Mouse (Mus musculus) spleen, adult 12 weeks (tissue): ENCODE data around the gene Zyx.

Experiments used
- DNase-seq: peaks from one replicate; pipeline ENCODE4 v3.0.0; 2022; ENCODE audit warnings: low spot score

Gene Zyx

DNA sequence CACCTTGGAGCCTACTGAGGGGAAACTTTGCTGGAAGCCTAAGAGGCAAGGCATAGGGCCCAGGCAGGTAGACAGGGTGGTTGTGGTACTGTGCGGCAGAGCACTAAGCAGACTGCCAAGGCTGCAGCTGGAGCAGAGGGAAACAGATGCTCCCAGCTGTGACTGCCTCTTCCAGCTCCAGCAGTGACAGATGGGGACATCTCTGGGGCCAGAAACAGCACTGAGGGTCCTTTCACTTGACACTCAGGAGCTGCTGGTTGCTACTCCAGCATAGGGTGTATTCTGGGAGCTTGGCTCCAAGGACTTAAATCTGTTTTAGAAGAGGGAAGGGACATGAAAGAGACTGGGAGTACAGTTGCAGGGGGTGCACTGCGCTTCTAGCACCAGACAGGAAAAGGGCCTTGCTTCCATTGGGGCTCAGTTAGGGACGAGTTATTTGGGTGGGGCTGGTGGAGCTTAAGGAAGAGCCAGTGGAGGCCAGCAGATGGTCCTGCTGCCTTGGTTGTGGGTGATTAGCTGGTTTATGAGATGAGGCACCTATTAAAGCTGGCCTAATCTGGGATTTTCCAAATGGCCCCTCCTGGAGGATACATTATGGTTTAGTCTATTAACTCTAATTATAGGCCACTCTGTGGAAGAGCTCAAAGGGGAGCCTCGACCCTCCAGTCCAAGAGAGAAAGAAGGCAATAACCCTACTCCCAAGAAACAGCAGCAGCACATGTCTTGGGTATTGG, 21.4 kb downstream of the Zyx start:
- no peak for DNase-seq

DNA sequence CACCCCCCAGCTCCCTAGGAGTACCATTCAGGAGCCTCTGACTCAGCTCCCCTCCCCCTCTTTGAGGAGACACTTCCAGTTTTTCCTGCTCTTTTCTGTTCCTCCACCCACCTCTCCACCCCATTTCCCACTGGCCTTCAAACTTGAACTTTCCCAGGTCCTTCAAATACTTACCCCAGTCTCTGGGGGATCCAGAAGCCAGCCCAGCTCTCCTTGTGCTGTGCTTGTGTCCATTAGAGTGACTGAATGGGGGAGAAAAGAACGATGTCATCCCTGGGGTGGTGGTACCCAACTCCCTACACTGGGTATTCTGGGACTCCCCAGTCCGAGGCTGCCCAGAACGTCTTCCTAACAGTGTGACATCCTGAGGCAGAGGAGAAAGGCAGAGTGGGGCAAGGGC, 22.6 kb downstream of the Zyx start:
- no peak for DNase-seq

DNA sequence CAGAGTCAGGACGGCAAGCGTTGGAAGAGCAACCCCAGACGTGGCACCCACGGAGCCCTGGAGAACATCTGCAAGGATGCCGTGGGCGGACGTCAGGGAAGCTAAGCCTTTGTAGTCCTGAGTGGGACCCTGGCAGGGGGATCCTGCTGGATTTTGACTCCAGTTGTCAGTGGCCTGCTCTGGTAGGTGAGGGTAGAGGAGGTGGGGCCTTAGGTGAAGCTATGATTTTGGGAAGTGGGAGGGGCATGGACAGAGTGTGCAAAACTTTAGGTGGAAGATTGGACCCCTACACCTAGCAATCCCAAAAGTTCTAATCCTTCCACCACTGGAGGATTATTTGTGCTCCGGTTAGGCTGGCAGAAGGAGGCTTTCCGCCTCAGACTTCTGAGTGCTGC, 23.0 kb downstream of the Zyx start:
- DNase-seq: no peak

DNA sequence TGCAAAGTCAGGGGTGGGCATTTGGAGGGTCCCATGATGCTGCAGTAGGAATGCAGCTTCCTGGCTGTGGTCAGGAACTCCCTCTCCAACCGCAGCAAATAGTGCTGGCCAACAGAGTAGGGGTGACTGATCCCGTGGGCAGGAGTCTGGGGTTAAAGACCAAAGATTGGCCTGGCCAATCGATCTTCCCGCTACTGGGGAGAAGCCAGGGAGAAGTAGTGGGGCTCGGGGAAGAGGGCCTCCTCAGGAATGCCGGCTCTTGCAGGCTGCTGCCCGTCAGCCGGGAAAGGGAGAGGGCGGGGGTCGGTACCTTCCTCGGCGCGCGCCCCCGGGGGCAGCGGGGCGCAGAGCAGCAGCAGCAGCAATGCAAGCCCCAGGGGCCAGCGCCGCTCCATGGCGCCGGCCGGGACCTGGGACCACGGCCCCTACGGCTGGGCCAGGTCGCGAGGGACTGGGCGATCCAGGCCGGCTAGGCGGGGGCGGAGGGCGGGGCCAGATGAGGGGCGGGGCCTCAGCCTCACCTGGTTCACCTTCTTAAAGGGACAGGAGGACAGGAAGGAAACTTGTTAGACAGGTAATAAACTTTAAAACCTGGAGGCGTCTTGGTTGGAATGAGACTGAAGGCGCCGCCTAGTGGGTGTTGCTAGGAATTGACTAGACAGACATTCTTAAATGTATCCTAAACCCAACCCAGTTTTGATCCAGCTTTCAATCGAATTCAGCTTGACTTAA, 23.6 kb downstream of the Zyx start, which contains the start of gene Epha1:
Gene Epha1, minus strand, starts transcription at position 453 of the 732 bp plus-strand sequence.
- DNase-seq: peak; percentile 24

DNA sequence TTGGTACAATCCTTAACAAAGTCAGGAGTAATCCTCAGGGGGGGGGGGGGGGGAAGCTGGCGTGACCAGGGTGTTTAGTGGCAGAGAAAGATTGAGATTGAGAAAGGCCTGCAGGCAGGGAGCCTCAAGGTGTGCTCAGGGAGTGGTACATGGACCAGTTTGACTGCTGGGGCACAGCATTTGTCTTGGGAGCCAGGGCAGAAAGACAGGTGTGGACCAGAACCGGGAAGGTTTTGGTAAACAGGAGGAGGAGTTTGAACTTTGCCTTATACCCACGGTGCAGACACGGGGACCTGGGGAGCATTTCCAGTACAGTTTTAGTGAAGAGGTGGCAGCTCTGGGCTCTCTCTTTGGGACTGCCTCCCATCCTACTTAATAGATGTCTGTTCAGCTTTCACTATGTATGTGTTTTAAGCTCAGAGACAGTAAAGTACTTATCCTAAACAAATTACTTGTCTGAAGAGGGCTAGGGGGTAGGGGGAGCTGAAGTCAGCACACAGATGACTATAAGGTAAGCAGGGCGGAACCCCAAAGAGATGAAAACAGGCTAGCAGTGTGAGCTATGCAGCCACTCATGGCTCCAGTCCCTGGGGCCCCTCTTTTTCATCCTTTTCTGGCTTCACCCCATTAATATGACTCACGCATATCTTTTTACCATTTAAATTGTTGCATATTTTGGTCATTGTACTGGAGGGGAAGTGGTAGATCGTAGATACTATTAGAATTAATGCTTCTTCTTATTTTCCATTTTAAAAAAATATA, 24.4 kb downstream of the Zyx start:
- DNase-seq: no peak

DNA sequence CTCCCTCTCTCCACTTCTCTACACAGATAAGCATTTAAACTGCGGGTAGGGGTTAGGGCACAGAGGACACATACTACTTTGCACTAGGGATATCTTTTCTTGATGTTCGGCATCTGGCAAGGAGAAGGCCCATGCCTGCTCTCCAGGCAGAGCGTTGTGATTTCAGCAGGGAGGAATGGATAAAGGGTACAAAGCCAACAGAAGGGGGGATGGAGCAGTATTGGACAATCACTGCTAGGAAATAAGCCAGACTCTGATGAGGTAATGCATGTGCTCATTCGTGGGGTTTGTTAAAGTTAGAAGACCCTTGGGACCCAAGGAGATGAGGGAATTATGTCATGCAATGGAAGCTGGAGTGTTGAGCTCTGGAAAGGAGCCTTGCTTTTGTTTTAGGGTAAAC, 25.3 kb downstream of the Zyx start:
- DNase-seq: no peak

DNA sequence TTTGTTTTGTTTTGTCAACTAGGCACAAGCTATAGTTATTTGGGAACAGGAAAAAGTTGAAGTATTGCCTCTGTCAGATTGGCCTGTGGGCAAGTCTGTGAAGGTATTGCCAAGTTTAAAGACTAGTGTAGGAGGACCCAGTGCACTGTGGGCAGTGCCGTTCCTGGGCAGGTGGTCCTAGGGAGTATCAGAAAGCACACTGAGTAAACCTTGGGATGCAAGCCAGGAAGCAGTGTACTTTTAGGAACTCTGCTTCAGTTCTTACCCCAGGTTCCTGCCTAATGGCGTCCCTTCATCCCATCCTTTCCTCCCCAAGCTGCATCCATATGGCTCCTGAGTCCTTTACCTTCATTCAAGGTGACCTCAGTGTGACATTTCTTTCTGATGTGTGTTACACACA, 25.7 kb downstream of the Zyx start:
- DNase-seq: no peak

DNA sequence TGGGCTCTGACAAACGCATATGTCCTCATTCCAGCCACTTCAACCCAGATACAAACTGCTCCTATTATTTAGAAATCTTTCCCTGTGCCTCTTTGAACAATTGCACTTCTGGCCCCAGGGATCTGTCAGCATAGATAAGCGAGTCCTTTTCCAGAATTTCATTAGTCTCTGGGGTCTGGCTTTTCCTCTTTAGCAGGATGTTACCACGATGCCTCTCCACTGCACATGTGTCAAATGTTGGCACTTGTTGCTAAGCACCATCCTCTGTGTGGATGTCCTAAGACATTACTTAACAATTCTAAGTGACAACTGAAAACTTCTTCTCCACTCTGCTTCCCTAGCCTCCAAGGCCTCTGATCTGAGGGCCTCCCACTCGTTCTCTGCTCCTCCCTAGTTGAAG, 26.6 kb downstream of the Zyx start:
- DNase-seq: no peak

DNA sequence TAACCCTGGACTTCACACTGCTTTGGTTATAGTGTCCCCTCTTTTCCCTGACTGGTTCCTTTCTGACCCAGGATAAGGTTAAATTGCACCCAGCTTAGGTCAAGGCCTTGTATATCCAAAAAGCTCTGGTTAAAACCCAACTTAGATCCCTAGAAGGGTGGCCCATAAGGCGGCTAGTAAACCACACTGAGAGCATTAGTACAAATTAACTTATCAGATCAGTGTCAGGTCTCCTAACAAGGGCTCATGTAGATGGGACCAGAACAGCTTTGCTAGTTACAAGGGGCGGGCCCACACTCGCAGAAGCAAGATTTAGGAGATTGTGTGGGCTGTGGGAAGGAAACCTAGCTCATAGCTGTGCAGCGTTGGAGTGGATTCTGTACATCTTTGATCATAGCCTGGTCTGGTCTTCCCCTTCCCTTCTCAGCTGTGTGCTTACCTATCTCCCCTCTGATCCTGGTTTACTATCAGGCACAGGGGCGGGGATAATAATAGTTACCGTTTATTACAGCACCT, 27.1 kb downstream of the Zyx start:
- no peak for DNase-seq

DNA sequence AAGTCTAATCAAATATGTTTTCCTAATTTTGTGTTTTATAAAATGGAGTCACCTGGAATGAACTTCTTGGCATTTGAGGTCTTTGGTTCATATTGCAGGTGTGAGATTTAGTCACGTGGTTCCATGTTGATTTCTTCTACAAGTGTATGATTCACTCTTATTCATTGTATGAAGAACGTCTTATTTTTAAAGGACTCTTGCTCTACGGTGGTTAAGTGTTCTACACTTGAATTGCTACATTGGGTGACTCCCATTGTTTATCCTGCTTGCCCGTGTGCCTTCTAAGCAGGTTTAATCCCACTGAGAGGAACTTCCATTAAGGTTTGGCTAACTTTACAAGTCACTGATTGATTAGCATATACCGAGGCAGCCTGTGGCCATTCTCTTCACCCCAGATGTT, 27.9 kb downstream of the Zyx start:
- no peak for DNase-seq

DNA sequence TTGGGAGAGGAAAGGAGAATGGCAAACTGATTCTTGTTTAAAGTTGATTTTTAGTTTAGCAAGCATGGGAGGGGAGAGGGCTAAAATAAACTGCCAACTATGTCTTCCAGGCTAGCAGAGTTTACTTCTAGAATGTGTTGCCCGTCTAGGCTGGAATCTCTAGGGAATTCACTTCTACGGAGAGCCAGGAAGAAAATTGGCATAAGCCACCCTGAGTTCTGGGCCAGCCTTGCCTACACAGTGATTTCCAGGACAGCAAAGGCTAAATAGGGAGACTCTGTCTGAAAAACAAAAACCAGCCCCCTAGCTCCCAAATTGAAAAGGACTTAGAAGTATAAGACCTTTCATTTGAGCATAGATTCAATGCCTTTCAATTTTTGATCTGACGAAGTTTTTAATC, 30.1 kb downstream of the Zyx start:
- DNase-seq: no peak

DNA sequence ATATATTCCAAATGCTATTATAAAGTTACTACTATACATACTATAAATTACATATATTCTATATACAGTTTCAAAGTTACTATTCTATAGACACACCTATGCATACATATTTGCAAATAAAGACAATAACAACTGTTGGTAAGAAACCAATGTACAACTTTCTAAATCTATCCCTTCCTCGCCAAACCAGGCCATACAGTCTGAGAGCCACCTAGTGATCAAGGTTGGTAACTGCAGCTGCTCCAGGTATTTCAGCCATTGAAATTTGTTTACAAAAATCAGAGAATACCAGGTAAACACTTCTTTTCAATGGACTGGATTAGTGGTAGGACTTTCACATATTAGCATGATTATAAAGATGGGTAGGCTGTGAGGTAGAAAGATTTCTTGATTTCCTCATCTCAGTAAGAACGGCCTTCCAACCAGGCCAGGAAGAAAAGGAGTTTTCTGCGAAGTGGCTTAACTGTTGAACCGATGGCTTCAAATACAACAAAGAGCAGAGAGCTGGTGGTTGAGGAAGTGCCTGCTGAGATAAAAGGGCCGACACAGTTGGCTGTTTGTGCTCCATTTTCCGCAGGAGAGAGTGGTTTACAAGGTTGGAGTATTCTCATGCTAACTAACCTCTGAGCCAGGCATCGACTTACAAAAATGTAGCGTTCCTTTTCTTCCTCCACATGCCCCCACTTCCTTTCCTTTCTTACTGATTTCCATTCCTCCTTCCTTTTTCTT, 31.1 kb downstream of the Zyx start:
- DNase-seq: no peak

DNA sequence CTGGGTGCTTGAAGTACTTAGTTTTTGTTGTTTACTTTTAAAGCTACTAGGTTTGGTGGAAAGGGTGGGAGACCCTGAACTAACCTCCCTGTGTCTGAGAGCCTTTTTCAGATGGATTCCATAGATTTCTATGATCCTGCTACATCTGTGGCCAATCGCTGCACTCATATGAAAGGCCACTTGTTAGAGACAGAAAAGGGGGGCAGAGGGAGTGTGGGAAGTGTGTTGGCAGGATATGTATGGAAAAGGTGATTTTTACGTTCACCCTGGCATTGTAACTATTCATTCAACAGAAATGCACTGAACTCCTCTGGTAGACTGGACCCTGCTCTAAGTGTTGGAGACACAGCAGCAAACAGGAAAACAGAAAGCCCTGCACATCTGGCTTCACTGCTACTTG, 31.8 kb downstream of the Zyx start:
- DNase-seq: no peak

DNA sequence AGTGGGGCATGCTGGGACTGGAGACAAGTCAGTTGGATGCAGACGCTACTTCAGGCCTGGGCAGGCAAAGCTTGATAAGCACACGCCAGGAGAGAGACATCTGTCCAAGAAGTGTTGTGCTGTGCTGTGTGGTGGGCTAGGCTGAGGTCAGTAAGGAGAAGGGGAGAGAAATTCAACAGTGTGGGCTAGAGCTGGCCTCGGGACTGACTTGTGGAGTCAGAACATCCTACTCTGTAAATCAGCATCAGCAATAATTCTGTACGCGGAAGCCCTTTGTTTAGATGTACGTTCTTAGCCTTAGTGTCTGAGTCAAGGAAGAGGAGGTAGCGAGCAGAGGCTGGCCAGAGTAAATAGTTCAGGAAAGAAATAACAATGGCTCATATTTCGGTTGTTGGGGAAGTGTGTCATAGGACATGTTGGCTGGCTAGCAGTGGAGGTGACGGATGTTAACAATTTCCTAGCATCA, 32.5 kb downstream of the Zyx start:
- DNase-seq: no peak

DNA sequence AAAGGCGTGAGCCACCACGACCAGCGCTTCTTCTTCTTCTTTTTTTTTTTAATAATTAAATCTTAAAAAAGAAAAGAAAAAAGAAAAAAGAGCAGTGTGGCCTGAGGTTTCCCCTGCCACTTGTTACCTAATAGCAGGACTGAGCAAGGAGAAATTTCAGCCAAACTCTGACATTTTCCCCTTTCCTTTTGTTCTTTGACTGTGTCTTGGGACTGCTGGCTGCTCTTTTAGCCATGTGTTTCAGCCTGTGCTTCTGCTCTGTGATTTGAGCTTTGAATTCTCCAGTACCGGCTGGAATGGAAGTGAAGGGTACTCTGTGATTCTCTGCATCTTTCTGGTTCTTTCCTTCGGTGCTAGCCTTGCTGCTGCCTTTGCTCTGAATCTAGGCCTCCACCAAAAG, 33.9 kb downstream of the Zyx start:
- DNase-seq: no peak

DNA sequence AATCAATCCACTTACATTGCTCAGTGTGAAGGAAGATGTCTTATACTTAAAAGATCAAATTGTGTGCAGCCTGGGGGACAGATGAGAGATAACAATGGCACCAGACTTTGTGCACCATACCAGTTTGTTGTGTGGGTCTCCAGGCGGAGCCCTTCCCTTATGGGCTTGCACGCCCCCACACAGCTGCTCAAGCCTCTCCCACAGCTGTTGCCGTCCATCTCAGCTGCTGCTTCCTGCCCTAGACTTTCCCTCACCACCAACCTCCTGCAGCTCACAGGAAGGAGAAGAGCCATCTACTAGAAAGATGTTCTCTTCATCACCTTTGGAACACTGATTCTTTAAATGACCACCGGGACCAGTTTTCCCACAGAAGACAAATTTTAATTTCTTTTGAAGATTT, 36.2 kb downstream of the Zyx start:
- DNase-seq: no peak

DNA sequence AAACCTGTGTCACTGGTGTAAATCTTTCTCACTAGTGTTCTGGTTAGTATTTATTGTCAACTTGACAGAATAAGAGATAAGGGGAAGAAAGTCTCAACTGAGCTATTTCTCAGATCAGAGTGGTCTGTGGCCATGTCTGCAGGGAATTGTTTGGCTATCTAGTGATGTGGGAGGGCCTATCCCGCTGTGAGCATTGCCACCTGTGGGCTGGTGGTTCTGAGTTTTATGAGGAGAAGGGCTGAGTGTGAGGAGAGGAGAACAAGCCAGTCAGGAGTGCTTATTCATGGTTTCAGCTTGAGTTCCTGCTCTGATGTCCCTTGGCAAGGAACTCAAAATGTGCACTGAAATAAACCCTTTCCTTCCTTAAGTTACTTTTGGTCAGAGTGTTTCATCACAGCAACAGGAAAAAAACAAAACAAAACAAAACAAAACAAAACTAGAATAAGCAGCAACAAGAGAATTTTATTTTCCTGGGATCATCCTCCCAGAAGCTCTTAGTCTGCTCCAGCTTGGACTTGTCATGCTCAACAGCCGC, 42.4 kb downstream of the Zyx start:
- no peak for DNase-seq

DNA sequence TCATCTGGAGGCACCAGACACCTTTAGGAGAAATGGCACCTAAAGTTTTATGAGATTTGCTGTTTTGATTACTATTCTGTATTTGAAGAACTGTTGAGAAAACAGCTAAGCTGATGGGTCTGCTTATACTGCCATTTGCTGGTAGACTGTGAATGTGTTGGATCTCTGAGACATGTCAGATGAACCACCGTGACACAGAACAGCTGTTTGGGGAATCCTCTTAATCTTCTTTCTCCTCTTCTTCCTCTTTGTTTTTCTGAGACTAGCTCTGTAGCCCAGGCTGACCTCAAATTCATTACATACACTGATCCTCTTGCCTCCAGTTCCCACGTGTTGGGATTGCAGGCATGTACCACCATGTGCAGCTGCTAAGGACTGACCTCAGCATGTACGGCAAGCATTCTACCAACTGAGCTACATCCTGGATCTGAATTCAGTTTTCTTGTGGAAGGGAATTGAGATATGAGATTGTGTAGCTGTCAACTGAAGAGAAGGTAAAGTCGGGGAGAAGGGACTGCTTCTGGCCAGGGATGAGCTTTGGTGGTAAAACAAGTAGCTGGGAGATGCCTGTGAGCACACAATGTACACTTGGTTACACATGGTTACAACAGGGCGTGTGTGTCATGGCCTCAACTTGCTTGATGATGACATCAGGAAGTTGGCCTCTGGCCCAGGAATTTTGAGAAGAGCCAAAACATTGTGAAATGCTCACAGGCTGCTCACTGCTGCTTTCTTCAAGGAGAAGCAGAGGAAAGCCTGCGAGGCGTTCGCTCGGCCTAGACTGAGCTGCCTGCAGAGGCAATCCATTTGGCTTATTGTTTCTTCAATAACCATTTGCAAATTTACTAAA, 46.8 kb downstream of the Zyx start:
- DNase-seq: no peak

DNA sequence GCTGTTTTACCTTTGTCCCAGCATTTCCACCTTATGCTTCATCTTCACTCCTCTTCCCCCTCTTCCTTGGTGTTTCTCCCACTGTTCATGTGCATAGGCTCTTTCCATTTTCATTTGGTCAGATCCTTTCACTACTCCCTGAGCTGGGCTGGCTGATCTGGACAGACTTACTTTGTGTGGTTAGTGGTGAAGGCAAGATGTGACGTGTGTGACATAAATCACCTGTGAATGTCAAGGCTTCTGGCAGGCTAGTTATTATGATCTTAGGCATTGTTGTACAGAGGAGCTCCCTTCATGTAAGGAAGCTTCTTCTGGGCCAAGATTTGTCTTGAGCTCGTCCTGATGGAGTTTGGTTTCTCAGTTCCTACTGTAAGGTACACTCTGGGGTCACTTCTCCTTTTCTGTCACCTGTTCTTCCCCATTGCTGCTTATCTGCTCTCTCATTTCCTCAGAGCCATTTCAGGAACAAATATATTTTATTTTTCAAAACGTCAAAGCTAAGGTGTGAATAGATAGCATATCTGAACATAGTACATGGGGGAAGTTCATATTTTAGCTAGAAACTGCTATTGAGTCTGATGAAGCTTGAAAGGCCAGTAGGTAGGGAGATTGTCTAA, 47.7 kb downstream of the Zyx start:
- DNase-seq: no peak

DNA sequence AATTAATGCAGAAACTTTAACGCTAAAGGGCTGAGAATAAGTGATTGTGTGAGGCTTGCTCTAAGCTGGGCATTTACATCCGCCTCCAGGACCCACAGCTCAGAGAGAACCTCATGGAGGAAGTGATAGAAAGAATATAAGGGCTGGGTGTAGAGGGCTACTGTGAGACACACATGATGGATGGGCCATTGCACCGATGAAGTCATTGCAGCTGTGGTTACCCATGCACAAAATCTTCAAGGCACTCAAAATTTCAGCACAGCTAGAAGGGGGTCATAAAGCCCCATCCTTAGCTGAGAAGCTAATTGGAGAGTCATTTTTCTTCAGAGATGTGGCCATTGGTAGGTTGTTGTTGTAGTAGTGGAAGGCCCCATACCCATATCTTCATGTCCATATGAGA, 48.9 kb downstream of the Zyx start:
- no peak for DNase-seq
